Mouse (Mus musculus): ENCODE data around the gene E2f1. TPM values are rescaled to one million over a fixed set of nuclear protein-coding genes. Genes with fewer than 3 reads are reported as not detected.
A peak's percentile ranks its signal among the peaks of the same experiment; 100 is the strongest.

Gene E2f1
- polyA plus RNA-seq, 1 experiment from 2014 or later, result 30.7 TPM

GRCm38 (mm10) chr2:154576876-154577743 is 7.4 kb upstream of the E2f1 start:
- H3K4me1 ChIP-seq, result peaks cover 19% of the 10 kb centered on the region
- H3K9me3 ChIP-seq (replicated peaks), result no peaks in the 10 kb centered on the region
- WGBS, result 21% methylated on average over 12 of the region's 12 CpGs
- H3K36me3 ChIP-seq, result no peaks in the 10 kb centered on the region
- peak overlapping the region; percentile 75 for H3K27ac ChIP-seq
- no peak overlapping the region for H3K4me2 ChIP-seq (replicated peaks)
- H3K27me3 ChIP-seq, result no peaks in the 10 kb centered on the region
- H3K4me3 ChIP-seq, result no peak overlapping the region
- 0 out of 2 replicates have a peak overlapping the region, but pooled peaks have one; percentile 38 for H3K9ac ChIP-seq
- peak; percentile 82 for ATAC-seq (ENCODE audit: low FRiP score)

GRCm38 (mm10) chr2:154574271-154574670 is 4.6 kb upstream of the E2f1 start:
- Histone ChIP-seq H3K27ac (0 out of 2 replicates have a peak overlapping the region, but pooled peaks have one; percentile 42), H3K4me2 (replicated peaks) (no peak overlapping the region), H3K27me3 (no peaks in the 10 kb centered on the region), H3K9me3 (replicated peaks) (no peaks in the 10 kb centered on the region), H3K36me3 (no peaks in the 10 kb centered on the region), H3K9ac (no peak overlapping the region), H3K4me1 (peaks cover 27% of the 10 kb centered on the region), H3K4me3 (no peak overlapping the region)
- ATAC-seq (ENCODE audit: low FRiP score), result no peak
- 26% methylated on average over 7 of the region's 7 CpGs for WGBS

- Histone ChIP-seq H3K36me3 (no peaks in the 10 kb centered on the region), H3K27me3 (no peaks in the 10 kb centered on the region), H3K9me3 (replicated peaks) (no peaks in the 10 kb centered on the region), H3K4me2 (replicated peaks) (no peak overlapping the region), H3K27ac (no peak overlapping the region), H3K9ac (no peak overlapping the region), H3K4me3 (no peak overlapping the region), H3K4me1 (peaks cover 40% of the 10 kb centered on the region)
- WGBS, result 86% methylated on average over 3 of the region's 3 CpGs
- ATAC-seq (ENCODE audit: low FRiP score), result no peak
These were observed 3.3 kb upstream of the E2f1 start for GRCm38 (mm10) chr2:154572996-154573395.

- H3K27ac ChIP-seq, result peak overlapping the region; percentile 55; the same call in 1 of the 2 replicates
- H3K4me2 ChIP-seq (replicated peaks), result no peak overlapping the region
- no peaks in the 10 kb centered on the region for H3K36me3 ChIP-seq
- no peak for ATAC-seq (ENCODE audit: low FRiP score)
- H3K4me3 ChIP-seq, result no peak overlapping the region
- H3K9me3 ChIP-seq (replicated peaks), result no peaks in the 10 kb centered on the region
- peaks cover 38% of the 10 kb centered on the region for H3K4me1 ChIP-seq
- no peaks in the 10 kb centered on the region for H3K27me3 ChIP-seq
- WGBS, result 78% methylated on average over 8 of the region's 8 CpGs
- H3K9ac ChIP-seq, result no peak overlapping the region
These were observed 2.3 kb upstream of the E2f1 start for GRCm38 (mm10) chr2:154571976-154572375.

- H3K4me3 ChIP-seq, result no peak overlapping the region
- 84% methylated on average over 4 of the region's 4 CpGs for WGBS
- no peaks in the 10 kb centered on the region for H3K9me3 ChIP-seq (replicated peaks)
- H3K36me3 ChIP-seq, result no peaks in the 10 kb centered on the region
- H3K9ac ChIP-seq, result no peak overlapping the region
- no peak for ATAC-seq (ENCODE audit: low FRiP score)
- peaks cover 38% of the 10 kb centered on the region for H3K4me1 ChIP-seq
- no peak overlapping the region for H3K27ac ChIP-seq
- no peak overlapping the region for H3K4me2 ChIP-seq (replicated peaks)
- H3K27me3 ChIP-seq, result no peaks in the 10 kb centered on the region
These were observed 1.6 kb upstream of the E2f1 start for GRCm38 (mm10) chr2:154571266-154571665.

- Histone ChIP-seq H3K36me3 (no peaks in the 10 kb centered on the region), H3K4me1 (peaks cover 43% of the 10 kb centered on the region), H3K9me3 (replicated peaks) (no peaks in the 10 kb centered on the region), H3K9ac (no peak overlapping the region), H3K27ac (peak overlapping the region; percentile 40; the same call in 1 of the 2 replicates), H3K4me3 (no peak overlapping the region), H3K27me3 (no peaks in the 10 kb centered on the region), H3K4me2 (replicated peaks) (peak overlapping the region; percentile 93)
- 63% methylated on average over 4 of the region's 4 CpGs for WGBS
- ATAC-seq (ENCODE audit: low FRiP score), result no peak
These were observed 974 bp upstream of the E2f1 start for GRCm38 (mm10) chr2:154570666-154571065.

GRCm38 (mm10) chr2:154569071-154569748 is 482 bp downstream of the E2f1 start:
- H3K36me3 ChIP-seq, result no peaks in the 10 kb centered on the region
- WGBS, result 0% methylated on average over 53 of the region's 70 CpGs
- no peaks in the 10 kb centered on the region for H3K27me3 ChIP-seq
- H3K4me3 ChIP-seq, result peak overlapping the region; percentile 94
- no peaks in the 10 kb centered on the region for H3K9me3 ChIP-seq (replicated peaks)
- H3K9ac ChIP-seq, result peak overlapping the region; percentile 77
- H3K4me1 ChIP-seq, result peaks cover 52% of the 10 kb centered on the region
- peak; percentile 66 for ATAC-seq (ENCODE audit: low FRiP score)
- peak overlapping the region; percentile 89 for H3K27ac ChIP-seq
- peak overlapping the region; percentile 93 for H3K4me2 ChIP-seq (replicated peaks)

GRCm38 (mm10) chr2:154568329-154569070 is 1.2 kb downstream of the E2f1 start:
- 4% methylated on average over 10 of the region's 10 CpGs for WGBS
- ATAC-seq (ENCODE audit: low FRiP score), result peak; percentile 46
- peak overlapping the region; percentile 93 for H3K4me2 ChIP-seq (replicated peaks)
- H3K4me3 ChIP-seq, result peak overlapping the region; percentile 94
- peak overlapping the region; percentile 77 for H3K9ac ChIP-seq
- H3K27ac ChIP-seq, result peak overlapping the region; percentile 89
- peaks cover 52% of the 10 kb centered on the region for H3K4me1 ChIP-seq
- H3K36me3 ChIP-seq, result peaks cover 5% of the 10 kb centered on the region
- H3K9me3 ChIP-seq (replicated peaks), result no peaks in the 10 kb centered on the region
- H3K27me3 ChIP-seq, result no peaks in the 10 kb centered on the region

GRCm38 (mm10) chr2:154567766-154568165 is 1.9 kb downstream of the E2f1 start:
- no peaks in the 10 kb centered on the region for H3K9me3 ChIP-seq (replicated peaks)
- no peaks in the 10 kb centered on the region for H3K27me3 ChIP-seq
- peaks cover 52% of the 10 kb centered on the region for H3K4me1 ChIP-seq
- H3K36me3 ChIP-seq, result peaks cover 12% of the 10 kb centered on the region
- ATAC-seq (ENCODE audit: low FRiP score), result no peak
- peak overlapping the region; percentile 77 for H3K9ac ChIP-seq
- H3K27ac ChIP-seq, result peak overlapping the region; percentile 89
- H3K4me3 ChIP-seq, result peak overlapping the region; percentile 94
- peak overlapping the region; percentile 93 for H3K4me2 ChIP-seq (replicated peaks)
- 70% methylated on average over 2 of the region's 2 CpGs for WGBS

- peaks cover 46% of the 10 kb centered on the region for H3K4me1 ChIP-seq
- peak overlapping the region; percentile 23; the same call in 1 of the 2 replicates for H3K9ac ChIP-seq
- H3K9me3 ChIP-seq (replicated peaks), result no peaks in the 10 kb centered on the region
- 47% methylated on average over 8 of the region's 8 CpGs for WGBS
- peak overlapping the region; percentile 49; the same call in 1 of the 2 replicates for H3K27ac ChIP-seq
- peak overlapping the region; percentile 27 for H3K4me2 ChIP-seq (replicated peaks)
- no peaks in the 10 kb centered on the region for H3K27me3 ChIP-seq
- H3K36me3 ChIP-seq, result peaks cover 15% of the 10 kb centered on the region
- no peak for ATAC-seq (ENCODE audit: low FRiP score)
- H3K4me3 ChIP-seq, result no peak overlapping the region
These were observed 3.1 kb downstream of the E2f1 start for GRCm38 (mm10) chr2:154566641-154567040.

GRCm38 (mm10) chr2:154565562-154565961 is 4.1 kb downstream of the E2f1 start:
- peaks cover 45% of the 10 kb centered on the region for H3K4me1 ChIP-seq

More at GRCm38 (mm10) chr2:154565562-154565961, 4.1 kb downstream of the E2f1 start:
- no peak for ATAC-seq (ENCODE audit: low FRiP score)
- Histone ChIP-seq H3K9ac (no peak overlapping the region), H3K9me3 (replicated peaks) (no peaks in the 10 kb centered on the region), H3K4me2 (replicated peaks) (no peak overlapping the region; the same call in 1 of the 2 replicates), H3K36me3 (peaks cover 21% of the 10 kb centered on the region), H3K27ac (peak overlapping the region; percentile 49; the same call in 1 of the 2 replicates), H3K27me3 (no peaks in the 10 kb centered on the region), H3K4me3 (no peak overlapping the region)
- WGBS, result 79% methylated on average over 3 of the region's 3 CpGs

All from hindbrain, embryonic 12.5 days (tissue).